Mouse (Mus musculus): Measurements from ENCODE around the gene Mef2d.

- no peak for TF ChIP-seq POLR2A (IDR thresholded peaks at IDR 0.05; ENCODE audit: insufficient read depth, low read length)
- TF ChIP-seq EP300 (IDR thresholded peaks at IDR 0.05; ENCODE audit: insufficient read depth, low read depth, low read length), result no peak
- no peak for TF ChIP-seq CTCF (IDR thresholded peaks at IDR 0.05; ENCODE audit: low read depth, low read length)
These were observed 63.0 kb downstream of the Mef2d start for GRCm38 (mm10) chr3:88205176-88205562.

Measured in ES-Bruce4 (cell line).